Mouse (Mus musculus): Measurements from ENCODE around the gene Olfr1209.

Olfr1209 gene

DNA sequence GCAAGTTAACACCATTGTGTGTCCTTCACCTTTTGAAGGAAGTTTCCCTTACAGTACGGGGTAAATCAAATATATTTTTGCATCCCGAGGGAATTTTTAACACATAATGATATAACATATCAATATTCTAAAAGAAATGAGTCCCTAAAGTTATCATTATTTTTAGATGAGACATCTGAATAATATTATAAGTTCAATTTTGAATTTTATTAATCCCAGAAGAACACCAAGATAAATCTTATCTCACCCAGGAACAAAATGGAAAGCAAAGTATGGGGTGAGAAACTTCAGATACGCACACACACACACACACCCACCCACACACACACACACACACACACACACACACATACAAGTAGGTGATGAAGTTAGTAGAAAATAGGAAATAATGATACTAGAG lies at the start of gene Olfr1209:
Gene Olfr1209 (minus strand): TSS at position 101 of the 400 bp plus-strand sequence.
- no peak for DNase-seq (ENCODE audit: extremely low read depth, insufficient read length, low spot score)

DNA sequence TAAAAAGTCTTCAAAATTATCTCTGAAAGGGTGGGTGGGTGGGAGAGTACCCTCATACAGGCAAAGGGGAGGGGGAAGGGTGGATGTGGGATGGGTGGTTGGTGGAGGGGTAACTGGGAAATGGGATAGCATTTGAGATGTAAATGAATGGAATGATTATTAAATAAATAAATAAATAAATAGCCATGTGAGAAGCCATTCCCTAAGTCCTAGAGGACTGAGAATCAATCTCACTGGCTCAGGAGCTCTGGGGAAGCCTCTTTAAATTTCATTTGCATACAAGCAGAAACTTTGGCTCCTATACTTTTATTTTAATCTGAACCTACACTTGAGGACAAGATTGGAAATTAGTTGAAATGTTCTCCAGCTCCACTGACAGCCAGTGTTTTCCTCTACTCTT lies 38.7 kb upstream of the Olfr1209 start, which contains the start of gene Olfr1212:
Gene Olfr1212 (plus strand): TSS at position 301 of the 400 bp plus-strand sequence.
- no peak for DNase-seq (ENCODE audit: extremely low read depth, insufficient read length, low spot score)

DNA sequence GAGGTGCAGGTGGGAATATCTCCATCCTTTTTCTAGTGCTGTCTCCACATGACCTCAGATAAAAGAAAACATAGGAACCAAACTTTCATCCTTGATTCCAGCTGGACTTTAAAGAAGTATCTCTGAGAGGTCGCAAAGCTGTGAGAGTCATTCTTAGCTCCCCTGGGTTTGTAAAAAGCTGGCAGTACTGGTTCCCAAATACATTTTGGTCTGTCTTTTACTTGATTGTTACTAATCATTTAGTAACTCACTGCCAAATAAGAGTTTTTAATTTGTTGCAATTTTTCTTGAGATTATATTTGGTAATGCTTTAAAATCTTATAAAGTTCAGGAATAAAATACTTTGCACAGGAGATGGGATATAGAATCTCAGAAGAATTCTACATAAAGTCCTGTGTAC lies 23.1 kb upstream of the Olfr1209 start, which contains the start of gene Olfr1211:
Gene Olfr1211 (minus strand): TSS at position 101 of the 400 bp plus-strand sequence.
- no peak for DNase-seq (ENCODE audit: extremely low read depth, insufficient read length, low spot score)

DNA sequence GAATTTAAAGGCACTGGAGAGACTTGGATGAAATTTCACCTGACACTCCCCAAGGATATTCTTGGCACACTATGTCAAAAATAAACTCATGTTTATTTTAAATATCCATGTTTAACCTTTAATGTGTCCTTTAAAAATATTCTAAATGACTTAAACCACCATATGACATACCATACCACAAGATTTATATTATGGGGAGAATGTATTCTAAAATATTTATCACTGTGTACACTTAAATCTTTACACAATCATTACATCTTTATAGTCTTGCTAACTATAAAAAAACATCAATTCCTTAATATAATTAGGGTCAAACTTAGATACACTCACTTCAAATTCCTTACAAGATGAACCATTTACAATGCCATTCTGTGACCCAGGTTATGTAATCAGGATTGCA lies 12.7 kb downstream of the Olfr1209 start, which contains the start of gene Olfr1208:
Gene Olfr1208 (minus strand): TSS at position 101 of the 400 bp plus-strand sequence.
- DNase-seq (ENCODE audit: extremely low read depth, insufficient read length, low spot score) = no peak

DNA sequence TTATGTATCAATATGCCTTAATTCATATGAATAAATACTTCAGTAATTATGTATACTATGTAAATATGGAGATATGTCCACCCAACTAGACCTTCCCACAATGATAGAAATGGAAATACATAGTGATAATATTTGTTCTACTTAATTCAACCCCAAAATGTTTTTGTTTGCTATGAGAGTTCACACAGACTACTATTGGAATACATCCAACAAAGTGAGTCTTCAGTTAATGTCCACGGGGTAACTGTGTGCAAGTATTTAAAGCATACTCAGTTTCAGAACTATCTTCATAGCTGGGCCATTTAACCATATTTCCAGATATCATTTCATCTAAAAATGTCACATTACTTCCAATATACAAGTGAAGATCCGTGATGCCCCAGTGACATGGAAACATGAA lies 52.0 kb downstream of the Olfr1209 start, which contains the start of gene Olfr1206:
Gene Olfr1206 (plus strand): TSS at position 301 of the 400 bp plus-strand sequence.
- DNase-seq (ENCODE audit: extremely low read depth, insufficient read length, low spot score) = no peak

All from 3134 (cell line).